Mouse (Mus musculus): Measurements from ENCODE around the gene Zbtb14. TPM values are rescaled to one million over a fixed set of nuclear protein-coding genes. Genes with fewer than 3 reads are reported as not detected.

Gene Zbtb14
- polyA plus RNA-seq, 1 experiment from 2014 or later, result 9.8 TPM

Other genes with a start within 250 kb of the Zbtb14 start
- not detected in 2 replicates for gene Akain1, start 56.3 kb downstream of the Zbtb14 start, polyA plus RNA-seq (2015; fragmentation: Nextera tagmentation; extraction: Ambion mirVana)

Measured in liver, embryonic 13.5 days (tissue).